Mouse (Mus musculus) ZHBTc4 (cell line): ENCODE data around the gene Cntn2.

ENCODE experiments used
- DNase-seq: peaks from one replicate; pipeline ENCODE4 v3.0.0-alpha.2; 2011; ENCODE audit warnings: low read depth, low spot score

Cntn2 gene

DNA sequence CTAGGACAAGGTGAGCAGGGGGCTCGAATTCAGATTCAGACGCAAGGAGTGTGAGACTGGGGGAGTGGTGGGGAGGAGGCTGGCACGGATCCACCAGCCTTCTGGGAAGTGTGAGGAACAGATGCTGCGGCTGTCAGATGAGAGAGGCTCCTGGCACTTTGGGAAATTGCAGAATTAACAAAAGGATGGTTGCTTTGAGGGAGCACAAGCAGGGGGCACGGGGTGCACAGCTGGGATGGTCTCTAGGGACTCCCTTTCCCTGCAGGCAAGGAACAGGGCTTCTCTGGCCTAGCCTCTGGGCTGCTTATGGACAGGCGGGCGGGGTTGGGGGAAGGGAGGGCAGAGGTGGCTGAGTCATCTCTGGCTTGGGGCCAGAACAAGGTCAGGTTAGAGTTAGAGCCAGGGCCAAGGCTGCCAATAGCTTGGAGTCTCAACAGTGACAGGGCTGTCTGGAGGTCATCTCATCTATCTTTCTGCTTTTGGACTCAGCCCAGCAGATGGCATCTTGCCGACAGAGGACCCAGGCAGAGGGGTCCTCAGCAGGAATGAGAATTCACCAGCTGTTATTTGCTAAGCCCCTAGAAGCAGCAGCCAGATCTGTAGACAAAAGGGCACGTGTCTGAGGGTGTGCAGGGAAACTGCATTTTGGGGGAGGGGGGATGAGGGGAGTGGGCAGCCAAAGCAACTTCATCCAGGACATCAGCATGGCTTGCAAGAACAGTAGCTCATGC is 15.0 kb upstream of the Cntn2 start:
- peak; percentile 39 for DNase-seq

DNA sequence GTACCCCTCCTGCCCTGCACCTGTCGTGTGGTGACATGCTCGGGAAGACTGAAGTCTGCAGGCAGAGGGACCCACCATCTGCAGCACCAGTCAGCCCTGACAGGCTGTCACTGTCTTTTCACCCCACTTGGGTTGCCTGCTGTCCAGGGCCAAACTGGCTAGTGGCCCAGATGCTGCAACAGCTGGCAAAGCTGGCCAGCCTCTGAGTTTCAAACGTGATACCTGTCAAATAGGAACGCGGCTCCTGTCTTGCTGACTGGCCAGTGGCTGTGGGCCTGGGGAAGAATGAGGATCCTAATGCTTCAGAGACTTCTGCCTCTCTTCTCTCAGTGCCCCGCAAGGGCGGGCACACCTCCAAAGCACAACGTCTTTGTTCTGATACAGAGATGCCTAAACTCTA is 733 bp upstream of the Cntn2 start:
- DNase-seq: no peak

DNA sequence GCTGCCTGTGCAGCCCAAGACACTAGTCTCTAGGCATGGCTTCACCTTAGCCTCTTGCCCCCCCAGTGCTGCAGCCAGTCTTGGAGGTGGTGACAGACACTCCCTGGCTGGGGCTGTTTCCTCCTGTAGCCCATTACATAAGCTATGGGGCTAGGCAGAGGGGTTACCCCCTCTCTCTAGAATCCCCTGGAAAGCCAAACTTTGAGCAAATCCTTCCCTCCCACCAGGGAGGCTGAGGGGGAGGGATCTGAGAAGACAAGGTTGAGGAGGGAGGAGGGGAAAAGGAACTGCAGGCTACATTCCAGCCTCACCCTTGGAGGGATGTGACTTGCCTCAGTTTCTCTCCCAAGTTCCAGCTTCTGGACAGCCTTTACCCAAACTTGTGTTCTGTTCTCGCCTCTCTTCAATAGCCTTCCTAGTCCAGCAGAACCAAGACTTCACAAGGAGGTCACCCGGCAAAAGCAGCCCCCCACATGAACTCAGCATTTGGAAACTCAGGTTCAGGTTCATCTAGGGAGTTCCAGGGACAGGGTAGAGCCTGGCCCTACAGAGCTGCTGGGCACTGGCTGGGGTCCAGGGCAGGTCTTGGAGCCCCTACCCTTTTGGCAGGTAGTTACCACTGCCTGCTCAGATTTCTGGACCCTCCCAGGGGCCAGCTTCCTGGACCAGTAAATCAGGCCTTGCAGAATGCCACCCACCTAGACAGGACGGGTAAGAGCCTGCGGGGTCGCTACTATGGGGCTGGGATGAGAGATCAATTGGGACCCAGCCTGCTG is 1.0 kb downstream of the Cntn2 start:
- no peak for DNase-seq

DNA sequence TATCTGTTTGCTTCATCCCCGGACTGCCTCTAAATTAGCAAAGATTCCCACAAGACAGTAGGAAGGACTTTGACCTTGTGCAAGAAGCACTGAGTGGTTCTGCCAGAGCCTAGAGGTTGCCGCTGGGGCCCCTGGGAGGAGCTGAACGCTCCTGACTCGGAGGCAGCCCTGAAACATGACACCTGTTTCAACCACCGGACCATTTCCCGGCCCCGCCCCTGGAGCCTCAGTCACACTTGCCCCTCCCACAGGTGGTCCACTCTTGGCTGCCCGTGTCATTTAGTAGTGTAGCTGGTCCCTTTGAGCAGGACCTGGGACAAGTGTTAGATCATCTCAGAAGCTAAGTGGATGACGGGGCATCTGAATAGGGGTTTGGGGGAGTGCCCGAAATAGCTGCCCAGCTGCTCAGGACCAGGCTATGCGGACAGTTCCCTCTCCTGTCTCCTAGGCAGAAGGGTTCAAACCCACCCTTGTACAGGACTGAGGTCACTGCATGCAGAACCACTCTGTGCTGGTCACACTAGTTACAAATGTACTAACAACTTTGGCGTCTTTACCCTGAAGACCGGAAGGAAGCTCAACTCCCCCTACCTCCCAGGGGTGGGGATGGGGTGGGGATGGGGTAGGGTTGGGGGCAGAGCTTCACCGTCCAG is 1.8 kb downstream of the Cntn2 start:
- peak; percentile 95 for DNase-seq

DNA sequence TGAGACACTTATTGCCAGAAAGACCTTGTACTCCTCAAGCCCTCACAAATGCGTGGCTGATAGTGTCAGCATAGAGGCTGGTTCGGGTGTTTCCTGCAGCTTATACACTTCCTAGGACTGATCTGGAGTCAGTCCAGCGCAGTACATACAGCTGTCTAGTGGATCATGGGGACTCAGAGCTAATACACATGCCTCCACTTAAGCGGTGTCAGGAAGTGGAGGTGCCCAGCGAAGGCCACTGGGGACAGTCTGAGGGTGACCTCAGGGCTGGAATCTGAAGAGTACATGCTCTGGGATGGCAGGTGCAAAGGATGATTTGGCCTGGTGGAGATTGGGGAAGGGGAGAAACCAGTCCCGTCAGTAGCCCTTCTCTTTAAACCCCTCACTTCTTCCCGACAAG is 2.4 kb downstream of the Cntn2 start:
- no peak for DNase-seq

DNA sequence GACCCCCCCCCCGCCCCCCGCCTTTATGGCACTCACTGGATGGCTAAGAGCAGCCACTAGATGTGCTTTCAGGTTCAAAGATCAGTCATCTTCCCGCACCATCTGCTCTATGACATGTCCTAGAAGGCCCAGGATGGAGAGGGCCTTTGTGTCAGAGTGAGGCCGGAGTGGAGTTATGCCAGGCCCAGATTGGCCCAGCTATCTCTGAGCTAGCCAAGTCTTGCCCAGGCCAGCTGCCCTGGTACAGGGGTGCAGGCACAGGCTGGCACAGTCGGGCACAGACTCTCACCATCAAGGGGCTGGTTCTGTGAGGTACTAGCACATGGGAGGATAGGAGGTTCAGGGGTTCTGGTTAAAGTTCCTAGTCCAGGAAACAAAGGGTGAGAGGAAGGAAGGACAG is 5.3 kb downstream of the Cntn2 start:
- DNase-seq: no peak

DNA sequence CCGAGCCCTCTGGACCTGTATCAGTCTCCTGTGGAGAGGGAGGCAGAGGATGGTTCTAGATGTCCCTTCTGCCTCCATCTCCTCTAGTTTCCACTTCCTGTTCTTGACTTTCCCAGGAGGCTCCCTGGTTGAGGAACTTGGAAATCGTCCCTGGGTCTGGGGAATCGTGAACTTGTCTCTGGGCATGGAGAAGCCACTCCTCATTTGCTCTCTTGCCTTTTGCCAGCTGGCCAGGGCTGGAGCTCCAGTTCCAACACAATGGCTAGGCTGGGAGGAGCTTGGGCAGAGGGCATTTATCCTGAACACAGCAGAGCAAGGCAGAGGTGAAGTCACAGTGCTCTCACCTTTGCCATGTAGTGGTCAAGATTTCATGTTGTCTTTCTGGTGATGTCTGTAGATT is 6.6 kb downstream of the Cntn2 start:
- DNase-seq: no peak

DNA sequence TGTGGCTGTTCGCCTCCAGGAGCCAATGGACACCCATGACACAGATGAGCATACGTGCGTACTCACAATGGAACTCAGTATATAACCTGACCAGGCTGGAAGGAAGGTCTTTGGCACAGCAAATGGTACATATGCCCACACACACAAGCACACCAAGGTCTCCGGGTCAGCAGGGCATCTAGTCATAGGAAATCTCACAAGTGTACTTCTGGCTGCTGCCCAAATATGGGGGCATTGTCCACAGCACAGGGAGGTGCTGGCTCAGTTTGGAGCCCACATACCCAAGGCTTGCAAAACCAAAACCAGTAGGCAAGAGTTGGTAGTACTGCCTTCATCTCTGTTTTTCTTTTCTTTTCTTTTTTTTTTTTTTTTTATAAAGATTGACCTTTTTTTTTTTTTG is 7.5 kb downstream of the Cntn2 start:
- DNase-seq: no peak

DNA sequence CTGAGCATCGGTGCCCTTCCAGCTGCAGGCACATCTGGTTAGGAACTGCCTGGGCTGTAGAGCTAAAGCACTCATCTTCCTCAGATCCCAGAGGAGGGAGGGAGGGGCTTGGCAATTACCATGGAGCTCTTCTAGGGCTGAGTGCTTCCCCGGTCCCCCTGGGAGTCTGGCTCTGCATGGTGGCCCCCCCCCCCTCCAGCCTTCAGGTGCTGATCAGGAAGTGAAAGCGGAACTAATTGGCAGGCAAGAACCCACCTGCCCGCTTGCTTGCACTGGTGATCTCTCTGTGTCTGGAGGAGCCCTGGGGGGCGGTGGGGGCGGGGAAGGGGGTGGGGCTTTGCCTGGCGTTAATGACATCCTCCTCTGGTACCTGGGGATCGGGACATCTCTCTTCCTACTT is 9.2 kb downstream of the Cntn2 start:
- DNase-seq: no peak

DNA sequence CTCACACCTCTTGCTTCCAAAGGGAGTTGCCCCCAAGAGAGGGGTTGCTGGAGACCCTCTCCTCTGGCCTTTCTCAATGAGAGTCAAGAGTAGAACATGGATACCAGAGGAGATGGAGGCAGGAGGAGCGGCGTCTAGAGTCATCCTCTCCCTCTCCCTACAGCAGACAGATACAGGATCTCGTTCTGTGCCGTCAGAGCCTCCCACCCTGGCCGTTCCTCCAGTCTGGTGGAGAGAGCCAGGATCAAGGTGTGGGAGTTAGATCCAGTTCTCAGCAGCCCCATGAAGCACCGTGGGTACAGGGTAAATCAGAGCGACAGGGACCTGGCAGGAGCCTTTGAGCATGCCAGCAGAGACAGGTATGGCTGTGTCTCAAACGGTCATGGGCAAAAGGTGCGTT is 10.5 kb downstream of the Cntn2 start:
- no peak for DNase-seq

DNA sequence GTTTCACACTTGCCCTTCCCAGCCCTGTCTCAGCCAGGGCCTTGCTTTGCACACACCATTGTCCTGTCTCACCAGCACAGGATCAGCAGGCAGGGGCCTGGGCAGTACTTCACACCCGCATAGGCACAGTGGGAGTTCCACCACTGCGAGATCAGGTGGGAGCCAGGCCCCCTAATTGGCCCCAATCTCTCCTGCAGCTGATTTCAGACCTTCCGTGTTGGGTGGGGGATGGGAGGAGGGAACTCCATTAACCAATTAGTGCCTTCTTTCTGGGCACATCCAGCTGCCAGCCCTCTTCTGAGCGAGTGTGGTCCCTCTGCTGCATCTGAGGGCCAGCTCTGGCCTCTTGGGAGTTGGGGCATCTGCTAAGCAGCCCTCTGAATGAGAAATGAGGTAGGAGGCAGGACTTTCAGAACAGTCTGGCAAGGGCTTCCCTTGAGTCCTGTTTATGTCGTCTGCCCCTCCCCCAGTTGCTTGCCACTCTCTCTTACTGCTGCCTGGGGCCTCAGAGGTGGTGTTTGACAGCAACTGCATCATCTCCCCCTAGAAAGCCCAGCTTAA is 12.3 kb downstream of the Cntn2 start:
- no peak for DNase-seq

DNA sequence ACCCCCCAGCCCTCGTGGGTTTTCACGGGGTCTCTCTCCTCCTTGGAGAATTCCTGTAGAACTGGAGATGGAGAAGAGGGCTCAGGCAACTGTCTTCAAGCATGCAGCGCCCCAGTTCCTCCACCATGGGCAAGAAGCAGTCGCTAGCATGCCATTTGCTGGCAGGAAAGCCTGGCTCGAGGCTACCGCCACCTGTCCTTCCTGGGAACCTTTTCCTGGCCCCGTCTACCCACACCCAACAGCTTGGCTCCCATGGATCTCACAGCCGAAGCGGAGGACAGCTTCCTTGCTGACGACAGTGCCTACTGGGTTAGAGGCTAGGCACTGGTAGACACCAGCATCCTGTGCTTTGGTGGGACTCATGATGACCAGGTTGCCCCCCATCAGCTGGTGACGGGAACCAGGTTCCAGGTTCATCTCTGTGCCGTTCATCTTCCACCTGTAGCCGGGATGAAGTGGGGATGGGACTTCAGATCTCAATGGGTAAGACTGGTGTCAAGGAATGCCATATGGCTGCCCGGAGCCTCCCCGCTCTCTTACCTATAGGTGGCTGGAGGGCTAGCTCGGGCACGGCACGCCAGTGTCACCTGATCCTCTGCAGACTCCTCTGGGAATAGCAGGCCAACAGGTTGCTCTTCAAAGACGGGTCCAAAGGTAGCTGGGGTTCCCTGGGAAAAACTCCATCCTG is 14.3 kb downstream of the Cntn2 start:
- DNase-seq: no peak

DNA sequence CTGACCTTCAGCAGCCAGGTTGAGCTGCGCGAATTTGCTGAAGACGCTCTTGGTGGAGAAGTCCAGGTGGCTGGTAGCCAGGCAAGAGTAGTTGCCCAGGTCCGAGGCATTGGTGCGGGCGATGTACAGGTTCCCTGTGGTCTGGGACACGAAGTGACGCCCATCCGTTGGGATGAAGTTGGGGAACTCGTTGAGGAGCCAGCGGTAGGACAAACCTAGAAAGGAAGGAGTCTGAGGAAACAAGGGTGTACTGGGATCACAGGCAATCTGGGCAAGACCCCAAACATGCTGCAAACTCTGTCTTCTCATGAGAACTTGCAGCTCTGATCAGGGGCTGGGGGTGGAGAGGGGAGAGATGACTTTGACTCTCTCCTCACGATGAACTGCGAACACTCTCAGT is 15.0 kb downstream of the Cntn2 start:
- no peak for DNase-seq

DNA sequence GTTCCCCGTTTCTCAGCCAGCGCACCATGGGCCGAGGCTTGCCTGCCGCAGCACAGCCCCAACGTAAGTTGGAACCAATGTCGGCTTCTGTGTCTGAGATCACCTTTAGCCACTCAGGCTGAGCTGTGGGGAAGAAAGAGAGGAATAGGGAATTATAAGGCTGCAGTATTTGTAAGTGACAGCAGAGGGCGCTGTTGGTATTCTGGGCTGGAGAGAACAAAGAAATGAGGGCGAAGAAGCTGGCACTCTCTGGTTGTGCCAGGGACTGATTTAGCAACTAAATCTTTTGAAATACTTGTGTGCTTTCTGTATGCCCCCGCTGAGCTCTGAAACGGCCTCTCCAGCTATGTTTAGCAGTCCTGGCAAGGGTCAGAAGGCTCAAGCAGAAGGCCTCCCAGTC is 17.2 kb downstream of the Cntn2 start:
- peak; percentile 68 for DNase-seq

DNA sequence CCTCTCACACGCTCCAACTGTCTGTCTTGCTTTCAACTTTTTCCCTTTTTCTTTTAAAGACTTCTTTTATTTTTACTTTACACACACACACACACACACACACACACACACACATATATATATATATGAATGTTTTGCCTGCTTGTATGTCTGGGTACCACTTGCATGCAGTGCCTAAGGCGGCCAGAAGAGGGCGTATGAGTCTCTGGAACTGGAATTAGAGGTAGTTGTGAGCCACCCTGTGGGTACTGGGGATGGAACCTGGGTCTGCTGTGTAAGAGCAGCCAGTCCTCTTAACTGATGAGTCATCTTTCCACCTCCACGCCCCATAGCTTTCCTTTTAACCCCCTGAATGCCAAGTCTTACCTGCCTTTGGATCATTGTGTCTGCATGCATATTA is 19.1 kb downstream of the Cntn2 start:
- peak; percentile 83 for DNase-seq

DNA sequence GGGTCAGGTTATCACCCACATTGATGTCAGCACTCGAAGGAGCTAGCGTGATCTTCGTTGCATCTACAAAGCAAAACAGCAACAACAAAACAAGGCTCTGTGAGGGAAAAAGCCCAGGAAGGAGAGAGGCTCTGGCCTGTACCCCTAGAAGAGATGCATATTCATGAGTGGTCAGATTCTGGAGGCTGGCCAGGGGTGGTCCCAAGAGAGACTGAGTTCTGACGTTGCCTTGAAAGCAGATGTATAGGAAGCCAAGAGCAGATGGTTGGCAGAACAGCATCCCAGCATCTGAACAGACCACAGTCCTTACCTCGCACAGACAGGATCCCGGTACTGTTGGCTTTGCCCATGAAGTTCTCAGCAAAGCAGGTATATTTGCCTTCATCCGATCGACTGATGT is 20.0 kb downstream of the Cntn2 start:
- DNase-seq: no peak

DNA sequence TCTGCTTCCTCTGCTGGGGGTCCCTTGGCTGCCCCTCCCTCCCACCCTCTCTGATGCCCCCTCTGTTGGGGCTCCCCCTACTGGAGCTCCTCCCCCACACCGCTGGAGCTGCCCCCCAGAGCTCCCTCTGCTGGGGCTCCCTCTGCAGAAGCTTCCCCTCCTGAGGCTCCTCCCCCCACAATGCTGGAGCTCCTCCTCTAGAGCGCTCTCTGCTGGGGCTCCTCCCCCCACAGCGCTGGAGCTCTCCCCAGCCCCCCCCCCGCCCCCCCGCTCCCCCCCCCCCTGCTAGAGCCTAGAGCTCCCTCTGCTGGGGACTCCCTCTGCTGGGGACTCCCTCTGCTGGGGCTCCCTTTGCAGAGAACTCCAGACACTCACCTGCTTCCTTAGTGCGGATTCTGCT is 22.3 kb downstream of the Cntn2 start:
- DNase-seq: peak; percentile 87

DNA sequence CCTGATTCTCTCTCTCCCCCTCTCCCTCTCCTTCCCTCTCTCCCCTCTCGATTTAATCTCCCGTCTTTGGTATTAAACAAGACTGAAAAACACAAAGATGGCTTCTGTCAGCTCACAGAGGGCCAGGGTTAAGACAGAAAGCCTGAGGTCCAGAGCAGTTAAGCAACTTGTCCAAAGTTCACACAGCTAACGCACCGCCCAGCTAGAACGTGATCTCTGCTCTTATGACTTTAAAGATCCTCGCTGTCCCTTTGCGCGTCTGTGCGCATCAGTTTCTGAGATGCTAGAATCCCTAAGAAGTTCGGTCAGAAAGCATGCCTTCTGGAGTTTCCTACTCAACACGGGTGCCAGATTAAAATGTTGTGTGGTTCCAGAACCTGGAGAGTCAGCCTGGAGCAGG is 23.3 kb downstream of the Cntn2 start:
- DNase-seq: no peak

DNA sequence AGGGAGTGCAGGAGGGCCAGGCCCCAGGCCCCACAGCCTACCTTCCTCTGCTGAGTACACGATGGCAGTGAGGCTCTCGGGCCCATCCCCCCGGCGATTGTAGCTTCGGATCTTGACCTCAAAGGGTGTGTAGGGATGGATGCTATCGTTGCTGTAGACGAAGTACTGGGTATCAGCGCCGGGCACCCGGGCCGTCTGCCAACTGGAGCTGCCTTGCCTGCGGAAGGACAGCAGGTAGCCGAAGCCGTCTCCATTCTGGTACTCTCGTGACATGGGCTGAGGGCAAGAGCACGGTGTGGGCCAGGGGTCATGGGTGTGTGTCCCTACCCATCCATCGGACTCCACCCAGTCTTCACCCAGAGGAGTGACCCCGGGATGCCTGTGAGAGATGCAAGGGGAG is 24.4 kb downstream of the Cntn2 start:
- no peak for DNase-seq

DNA sequence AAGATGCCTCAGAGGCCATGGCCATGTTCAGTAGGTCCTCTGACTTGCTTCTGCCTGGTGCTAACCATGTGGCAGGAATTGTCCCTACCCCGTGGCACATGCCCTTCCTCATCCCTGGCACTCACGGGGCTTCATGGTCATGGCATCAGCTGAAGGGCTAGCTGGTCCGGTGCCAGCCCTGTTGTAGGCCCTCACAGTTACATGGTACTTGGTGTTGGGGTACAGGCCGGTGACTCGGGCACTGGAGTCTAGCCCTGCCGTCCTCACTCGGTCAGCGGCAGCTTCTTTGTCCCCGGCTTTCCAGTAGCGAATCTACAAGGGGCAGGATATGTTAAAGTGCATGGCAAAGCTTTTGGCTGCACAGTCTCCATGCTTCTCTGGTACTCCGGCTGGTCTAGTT is 26.3 kb downstream of the Cntn2 start:
- DNase-seq: no peak

DNA sequence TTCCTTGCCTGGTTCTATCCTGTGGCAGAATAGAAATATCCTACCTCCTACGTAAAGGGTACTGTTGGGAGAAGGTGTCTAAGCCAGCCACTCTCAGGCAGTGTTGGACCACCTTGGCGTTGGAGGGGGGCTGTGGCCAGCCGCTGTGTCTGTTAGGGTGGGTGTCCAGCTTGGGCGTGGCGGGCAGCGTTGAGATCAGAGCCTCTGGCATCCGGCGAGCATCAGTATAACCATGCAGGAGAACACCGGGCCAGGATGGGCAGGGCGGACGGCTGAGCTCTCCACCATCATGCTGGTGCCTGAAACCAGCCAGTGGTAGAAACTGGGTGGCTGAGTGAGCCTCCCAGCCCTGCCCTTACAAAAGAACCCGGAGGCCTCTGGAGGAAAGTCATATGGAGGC is 27.7 kb downstream of the Cntn2 start:
- no peak for DNase-seq

DNA sequence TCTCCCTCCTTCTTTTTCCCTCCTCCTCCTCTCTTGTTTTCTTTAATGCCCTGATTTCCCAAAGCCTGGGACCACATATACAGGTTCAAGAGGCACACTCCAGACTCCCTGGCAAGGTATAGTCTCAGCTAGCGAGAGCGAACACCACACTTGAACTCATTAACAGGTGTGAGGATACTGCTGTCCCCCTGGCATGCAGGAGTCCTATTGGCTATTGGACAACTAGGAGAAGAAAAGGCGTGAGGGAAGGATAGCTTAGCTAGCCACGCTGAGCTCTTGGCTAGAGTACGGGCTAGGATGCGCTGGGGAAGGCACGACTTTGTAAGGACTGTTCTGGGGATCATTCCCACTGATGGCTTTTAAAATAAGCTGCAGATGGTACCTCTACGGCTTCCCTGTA is 30.9 kb downstream of the Cntn2 start:
- no peak for DNase-seq
